Mouse (Mus musculus): ENCODE data around the gene Spock2. TPM values are rescaled to one million over a fixed set of nuclear protein-coding genes. Genes with fewer than 3 reads are reported as not detected.
A peak's percentile ranks its signal among the peaks of the same experiment; 100 is the strongest.

Gene Spock2
- total RNA-seq (2015) (0.02 TPM in 1 of 2 replicates, not detected in the other), total RNA-seq (2017) (not detected in 2 replicates)

DNA sequence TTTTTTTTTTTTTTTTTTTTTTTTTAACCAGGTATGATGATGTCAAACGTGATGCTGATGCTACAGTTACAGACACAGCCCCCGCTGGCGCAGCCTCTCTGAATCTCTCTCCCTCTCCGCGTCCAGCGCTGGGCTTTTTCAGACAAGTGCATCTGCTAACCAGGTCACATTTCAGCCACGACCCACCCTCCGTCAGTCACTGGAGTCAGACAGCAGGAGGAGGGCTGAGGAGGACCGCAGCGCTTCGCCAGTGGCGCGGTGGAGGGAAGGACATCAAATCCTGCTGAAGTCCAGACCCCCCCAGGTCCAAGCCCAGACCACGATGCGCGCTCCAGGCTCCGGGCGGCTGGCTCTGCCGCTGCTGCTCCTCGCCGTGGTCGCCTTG, at the start of gene Spock2:
Spock2 (plus strand) TSS at position 74 of the 385 bp plus-strand sequence.
- 0 out of 2 replicates have a peak, but pooled peaks have one; percentile 3 for ATAC-seq (replicated peaks; ENCODE audit: poor library complexity)

DNA sequence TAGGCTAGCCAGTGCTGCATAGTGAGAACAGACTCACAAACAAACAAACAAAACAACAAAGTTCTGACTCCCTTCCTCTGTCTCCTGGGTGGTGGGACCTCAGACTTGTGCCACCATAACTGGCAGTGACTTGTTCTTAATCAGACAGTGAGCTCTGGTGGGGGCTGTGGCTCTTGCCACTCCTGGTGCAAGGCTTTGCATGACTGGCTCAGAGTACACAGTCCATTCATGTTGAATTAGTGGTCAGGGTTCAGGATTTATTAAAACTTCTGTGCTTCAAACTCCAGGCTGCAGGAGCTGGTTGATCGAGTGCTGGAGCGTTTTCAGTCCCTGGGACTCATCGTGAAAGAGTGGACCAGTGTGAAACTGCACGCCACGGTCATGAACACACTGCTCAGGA, 43.8 kb upstream of the Spock2 start:
- no peak for ATAC-seq (replicated peaks; ENCODE audit: poor library complexity)

- ATAC-seq (replicated peaks; ENCODE audit: poor library complexity), result no peak
Observed at GRCm38 (mm10) chr10:60062931-60063330, 43.1 kb upstream of the Spock2 start.

GRCm38 (mm10) chr10:60066524-60066923, 39.5 kb upstream of the Spock2 start:
- ATAC-seq (replicated peaks; ENCODE audit: poor library complexity), result peak; percentile 86

DNA sequence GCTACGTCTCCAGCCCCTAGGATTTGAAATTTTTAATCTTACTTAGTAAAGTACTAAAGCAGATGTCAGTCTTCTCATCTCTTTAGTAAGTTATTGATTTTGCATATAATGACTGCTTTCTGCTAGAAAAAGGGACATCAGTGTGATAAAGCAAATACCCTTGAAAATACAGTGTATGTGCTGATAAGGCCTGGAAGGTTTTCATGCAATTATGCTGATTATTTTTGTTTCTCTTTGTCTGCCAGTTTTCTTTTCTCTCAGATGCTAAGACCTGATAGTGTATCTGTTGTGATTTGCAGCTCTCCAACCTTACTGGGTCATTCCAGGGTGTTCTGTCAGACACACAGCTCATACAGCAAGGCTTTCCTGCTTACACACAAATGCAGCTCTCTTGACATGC, 30.9 kb upstream of the Spock2 start:
- no peak for ATAC-seq (replicated peaks; ENCODE audit: poor library complexity)

- no peak for ATAC-seq (replicated peaks; ENCODE audit: poor library complexity)
Observed at GRCm38 (mm10) chr10:60077226-60077625, 28.8 kb upstream of the Spock2 start.

GRCm38 (mm10) chr10:60077736-60078560, 28.1 kb upstream of the Spock2 start:
- peak; percentile 56 for ATAC-seq (replicated peaks; ENCODE audit: poor library complexity)

- peak; percentile 64 for ATAC-seq (replicated peaks; ENCODE audit: poor library complexity)
Observed at GRCm38 (mm10) chr10:60078561-60078917, 27.5 kb upstream of the Spock2 start.

DNA sequence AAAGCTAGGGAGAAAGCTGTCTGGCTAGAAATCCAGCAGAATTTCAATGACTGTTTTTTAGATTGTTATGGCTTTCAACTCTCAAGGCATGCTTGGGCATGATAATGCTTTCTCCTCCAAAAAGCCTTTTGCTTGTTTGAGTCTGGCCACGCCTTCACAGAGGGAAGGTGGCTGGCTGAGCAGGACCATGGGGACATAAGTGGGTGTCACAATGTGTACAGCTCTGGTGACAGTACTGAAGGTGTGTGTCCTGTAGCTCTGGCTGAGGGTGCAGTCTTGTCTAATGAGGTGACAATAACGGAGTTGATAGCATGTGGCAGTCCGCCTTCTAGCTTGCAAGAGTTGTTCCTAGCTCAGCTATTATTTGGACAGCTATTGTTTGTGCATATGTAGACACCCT, 25.8 kb upstream of the Spock2 start:
- ATAC-seq (replicated peaks; ENCODE audit: poor library complexity), result peak; percentile 35

- ATAC-seq (replicated peaks; ENCODE audit: poor library complexity), result no peak
Observed at GRCm38 (mm10) chr10:60080601-60080981, 25.4 kb upstream of the Spock2 start.

DNA sequence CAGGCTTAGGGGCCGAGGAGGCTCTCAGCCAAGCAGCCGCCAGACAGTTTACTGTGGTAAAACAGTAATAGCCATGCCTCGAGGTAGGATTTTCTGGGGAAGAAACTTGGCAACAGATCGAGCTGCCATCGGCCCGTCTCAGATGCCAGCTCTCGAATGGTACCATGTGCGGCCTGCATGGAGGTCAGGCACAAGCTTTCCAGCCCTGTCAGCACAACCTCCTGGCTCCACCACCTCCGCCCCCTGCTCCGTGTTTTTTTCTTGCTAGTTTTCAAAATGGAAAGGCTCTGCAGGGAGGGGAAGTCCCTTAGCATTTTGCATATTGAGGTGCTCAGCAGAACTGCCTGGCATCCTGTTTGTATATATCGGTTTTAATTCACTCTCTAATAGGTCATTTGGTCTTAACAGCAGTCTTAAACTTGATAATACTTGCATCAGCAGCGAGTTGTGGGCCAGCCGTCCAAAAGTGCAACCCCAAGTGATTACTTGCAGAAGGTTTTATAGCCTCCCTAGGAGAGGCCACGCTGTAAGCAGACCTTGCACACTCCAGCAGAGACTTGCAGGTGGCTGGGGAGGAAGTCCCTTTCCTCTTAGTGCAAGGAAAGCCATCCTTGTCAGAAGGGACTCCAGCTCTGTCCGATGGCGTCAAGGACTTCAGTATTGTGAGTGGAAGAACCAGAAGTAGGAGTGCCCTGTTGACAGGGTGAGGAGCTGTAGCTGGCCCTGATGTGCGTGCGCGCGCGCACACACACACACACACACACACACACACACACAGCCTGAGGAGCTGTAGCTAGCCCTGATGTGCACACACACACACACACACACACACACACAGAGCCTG, 24.8 kb upstream of the Spock2 start:
- no peak for ATAC-seq (replicated peaks; ENCODE audit: poor library complexity)

DNA sequence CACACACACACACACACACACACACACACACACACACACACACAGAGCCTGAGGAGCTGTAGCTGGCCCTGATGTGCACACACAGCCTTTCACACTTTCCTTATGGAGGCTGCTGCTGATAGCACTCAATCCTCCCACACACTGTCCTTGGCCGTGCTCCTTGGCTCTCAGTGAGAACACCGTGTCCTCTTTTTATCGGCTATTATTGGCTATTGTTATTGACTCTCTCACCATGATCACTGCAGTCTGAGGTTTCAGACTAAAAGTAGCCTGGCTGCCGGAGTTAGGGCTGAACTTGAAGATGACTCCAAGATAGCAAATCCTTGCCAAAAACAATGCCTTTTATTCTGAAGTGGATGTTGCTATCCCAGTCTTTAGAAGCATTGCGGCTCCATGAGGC, 24.1 kb upstream of the Spock2 start:
- no peak for ATAC-seq (replicated peaks; ENCODE audit: poor library complexity)

DNA sequence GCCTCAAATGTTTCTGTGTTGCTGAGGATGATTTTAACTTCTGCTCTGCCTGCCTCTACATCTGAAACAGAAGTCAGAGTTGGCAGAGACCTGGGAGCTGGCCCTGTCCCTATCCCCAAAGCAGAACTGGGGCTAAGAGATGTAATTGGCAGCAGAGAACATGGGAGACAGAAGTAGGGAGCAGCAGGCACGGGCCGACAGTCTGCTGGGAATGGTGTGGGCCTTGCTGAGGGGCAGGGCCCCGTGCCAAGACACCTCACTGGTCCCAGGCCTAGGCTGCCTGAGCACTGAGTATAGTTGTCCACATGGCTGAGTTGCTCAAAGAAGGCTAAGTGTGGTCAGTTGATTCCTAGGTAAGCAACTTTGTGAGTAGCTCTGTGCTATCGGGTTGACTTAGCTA, 22.0 kb upstream of the Spock2 start:
- no peak for ATAC-seq (replicated peaks; ENCODE audit: poor library complexity)

DNA sequence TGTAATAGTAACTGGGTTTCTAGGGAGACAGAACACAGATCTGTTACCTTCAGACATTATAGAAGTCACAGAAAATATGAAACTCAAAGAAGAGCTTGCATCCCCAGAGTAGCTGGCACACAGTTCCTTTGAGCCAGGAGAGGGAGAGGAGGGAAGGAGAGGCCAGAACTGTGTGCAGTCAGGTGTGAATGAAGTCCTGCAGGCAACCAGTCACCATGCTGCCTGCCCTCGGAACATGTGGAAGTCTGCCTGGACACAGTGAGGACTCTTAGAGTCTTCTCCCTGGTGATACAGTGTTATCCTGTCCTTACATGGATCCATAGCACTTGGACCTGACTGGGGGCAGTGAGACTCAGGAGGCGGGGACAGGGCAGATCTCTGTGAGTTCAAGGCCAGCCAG, 13.7 kb upstream of the Spock2 start:
- no peak for ATAC-seq (replicated peaks; ENCODE audit: poor library complexity)

DNA sequence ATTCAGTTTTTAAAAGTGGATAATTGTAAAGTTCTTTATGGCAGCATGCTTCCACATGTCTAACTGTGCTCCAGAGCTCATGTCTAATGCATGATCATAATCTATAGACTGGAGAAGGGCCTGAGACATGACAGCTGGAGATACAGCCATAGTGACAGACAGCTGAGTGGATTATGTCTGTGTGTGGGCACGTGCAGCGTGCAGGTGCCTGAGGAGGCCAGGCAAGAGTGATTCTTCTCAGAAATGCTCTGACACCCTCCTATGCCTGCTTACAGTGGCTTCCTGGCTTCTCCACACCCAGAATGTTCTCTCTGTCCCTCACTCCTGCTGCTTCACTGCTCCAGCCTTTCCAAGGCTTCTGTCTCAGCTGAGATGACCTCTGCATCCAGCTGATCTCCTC, 12.3 kb upstream of the Spock2 start:
- ATAC-seq (replicated peaks; ENCODE audit: poor library complexity), result no peak

GRCm38 (mm10) chr10:60095558-60095957, 10.5 kb upstream of the Spock2 start:
- no peak for ATAC-seq (replicated peaks; ENCODE audit: poor library complexity)

DNA sequence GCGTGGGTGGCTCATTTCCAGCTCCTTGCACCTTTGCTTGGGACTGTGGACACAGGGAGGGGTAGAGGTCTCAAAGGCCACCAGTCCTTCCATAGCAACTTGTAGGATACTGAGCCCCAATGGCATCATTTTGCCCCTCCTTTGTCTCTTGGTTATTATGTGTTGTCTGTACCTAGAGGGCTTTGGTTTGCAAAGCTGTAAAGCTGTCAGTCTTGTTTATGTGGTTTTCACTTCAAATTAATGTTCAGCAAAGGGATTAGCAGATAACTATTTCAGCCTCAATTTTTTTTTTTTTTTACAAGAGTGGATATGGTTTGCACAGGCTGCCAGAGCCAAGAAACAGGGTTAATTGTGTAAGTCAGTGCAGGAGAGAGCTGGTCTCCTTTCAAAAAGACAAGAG, 9.7 kb upstream of the Spock2 start:
- ATAC-seq (replicated peaks; ENCODE audit: poor library complexity), result no peak

- no peak for ATAC-seq (replicated peaks; ENCODE audit: poor library complexity)
Observed at GRCm38 (mm10) chr10:60097146-60097545, 8.9 kb upstream of the Spock2 start.

- ATAC-seq (replicated peaks; ENCODE audit: poor library complexity), result no peak
Observed at GRCm38 (mm10) chr10:60097774-60098173, 8.2 kb upstream of the Spock2 start.

DNA sequence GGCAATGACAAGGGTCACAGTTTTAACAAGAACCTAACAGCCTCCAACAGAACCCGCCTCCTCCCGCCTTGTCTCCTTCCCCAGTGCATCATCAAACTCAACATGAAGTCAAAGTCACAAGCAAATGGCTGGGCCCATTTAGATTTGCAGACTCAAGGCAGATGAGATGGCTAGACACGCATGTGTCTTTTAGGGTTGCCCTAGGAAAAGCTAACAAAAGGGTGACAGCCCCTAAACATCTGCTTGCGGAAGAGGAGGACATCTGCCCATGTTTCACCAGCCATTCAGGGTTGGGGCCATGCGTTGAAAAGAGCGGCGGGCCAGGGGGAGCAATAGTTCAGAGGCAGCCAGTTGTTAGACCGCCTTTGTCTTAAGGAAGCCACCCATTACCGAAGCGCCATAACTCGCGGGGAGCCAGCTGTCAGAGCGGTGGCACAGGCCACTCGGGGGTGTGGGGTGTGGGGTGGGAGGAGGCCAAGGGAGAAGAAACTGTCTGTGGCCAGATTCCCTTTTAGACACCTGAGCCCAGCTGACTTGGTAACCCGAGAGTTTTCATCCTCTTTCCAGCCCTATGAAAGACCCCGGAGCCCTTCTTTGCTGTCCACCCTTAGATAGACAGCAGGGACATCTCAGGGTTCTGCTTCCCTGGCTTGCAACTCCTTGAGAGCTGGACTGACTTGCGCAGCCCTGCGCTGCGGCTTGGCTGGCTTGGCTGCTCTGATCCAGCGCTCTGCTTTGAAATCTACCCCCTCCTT, 451 bp upstream of the Spock2 start:
- ATAC-seq (replicated peaks; ENCODE audit: poor library complexity), result peak; percentile 27; the same call in 1 of the 2 replicates

DNA sequence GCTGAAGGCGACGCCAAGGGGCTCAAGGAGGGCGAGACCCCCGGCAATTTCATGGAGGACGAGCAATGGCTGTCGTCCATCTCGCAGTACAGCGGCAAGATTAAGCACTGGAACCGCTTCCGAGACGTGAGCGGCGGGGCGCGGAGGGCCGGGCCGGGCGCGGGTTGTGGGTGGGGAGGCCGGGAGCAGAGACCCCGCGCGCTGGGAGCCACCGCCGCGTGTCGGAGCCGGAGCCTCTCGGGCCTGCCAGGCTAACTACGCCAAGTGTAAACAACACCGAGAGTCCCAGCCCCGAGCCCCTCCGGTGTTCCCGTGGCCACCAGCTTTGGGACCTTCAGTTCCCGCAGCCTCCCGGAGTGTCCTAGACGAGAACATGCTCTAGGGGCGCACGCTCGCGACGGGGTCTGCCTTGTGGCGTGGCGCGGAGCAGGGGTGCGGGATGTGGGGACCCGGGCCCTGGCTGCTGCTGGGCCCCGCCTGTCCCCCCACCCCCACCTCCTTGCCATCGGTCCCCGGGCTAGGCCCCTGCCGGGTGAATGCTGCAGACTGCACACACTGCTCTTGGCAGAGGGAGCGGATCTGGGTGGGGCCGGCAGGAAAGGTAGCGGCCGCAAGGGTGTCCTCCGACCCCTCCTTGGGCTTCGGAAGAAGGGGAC, 640 bp downstream of the Spock2 start:
- ATAC-seq (replicated peaks; ENCODE audit: poor library complexity), result peak; percentile 63
